Mouse (Mus musculus): ENCODE results near the gene Tpcn2.

The Tpcn2 gene

GRCm38 (mm10) chr7:145283487-145284187 is at the start of gene Tpcn2:
TSS of gene Tpcn2 (minus strand) at chr7:145284011.
- peak; percentile 92 for DNase-seq (ENCODE audit: low read depth)

DNA sequence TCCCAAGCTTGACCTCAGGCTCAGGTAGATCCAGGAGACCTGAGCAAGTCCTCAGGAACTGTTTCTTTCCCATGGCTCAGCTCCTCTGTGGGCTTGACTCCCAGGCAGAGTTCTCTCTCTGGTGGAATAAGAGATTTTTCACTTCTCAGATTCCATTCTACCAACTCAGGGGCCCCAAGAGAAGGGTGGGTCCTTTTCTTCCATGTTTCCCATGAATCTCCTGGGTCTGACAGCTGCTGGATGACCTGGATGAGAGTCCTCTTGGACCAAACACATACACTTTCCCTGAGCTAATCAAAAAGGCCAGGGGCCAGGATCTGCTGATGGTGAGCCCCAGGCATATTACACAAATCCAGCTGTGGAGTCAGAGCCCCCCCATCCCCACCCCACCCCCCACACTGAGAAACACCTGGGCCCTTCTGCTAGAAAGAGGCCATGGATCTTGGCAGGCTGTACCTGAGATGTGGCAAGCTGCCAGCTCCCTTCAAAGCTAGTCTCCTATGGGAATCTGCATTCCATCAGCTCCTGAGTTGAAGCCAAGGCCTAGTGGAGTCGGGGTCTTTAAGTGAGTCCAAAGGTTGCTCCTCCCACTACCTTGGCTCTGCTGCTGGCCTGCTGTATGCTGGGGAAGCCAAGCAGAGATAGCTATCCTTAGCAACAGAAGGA is 48.7 kb upstream of the Tpcn2 start:
- no peak for DNase-seq (ENCODE audit: low read depth)

- no peak for DNase-seq (ENCODE audit: low read depth)
These were observed 46.8 kb upstream of the Tpcn2 start for GRCm38 (mm10) chr7:145330641-145331040.

DNA sequence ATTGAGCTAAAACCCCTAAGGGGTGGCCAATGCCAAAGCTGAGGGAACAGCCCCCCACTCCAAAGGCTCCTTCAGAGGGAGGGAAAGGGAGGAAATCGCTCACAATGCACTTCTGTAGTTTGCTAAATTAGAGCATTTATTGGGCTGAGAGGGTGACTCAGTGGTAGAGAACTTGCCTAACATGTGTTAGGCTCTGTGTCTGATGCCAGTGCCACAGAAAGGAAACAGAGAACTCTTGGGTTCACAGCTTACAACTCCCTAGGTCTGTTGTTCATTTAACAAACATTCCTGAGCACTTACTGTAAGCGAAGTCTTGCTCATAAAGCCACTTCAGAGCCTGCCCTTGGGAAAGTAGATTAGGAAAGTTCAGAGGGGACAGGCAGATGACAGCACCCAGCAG is 46.2 kb upstream of the Tpcn2 start:
- DNase-seq (ENCODE audit: low read depth) = no peak

DNA sequence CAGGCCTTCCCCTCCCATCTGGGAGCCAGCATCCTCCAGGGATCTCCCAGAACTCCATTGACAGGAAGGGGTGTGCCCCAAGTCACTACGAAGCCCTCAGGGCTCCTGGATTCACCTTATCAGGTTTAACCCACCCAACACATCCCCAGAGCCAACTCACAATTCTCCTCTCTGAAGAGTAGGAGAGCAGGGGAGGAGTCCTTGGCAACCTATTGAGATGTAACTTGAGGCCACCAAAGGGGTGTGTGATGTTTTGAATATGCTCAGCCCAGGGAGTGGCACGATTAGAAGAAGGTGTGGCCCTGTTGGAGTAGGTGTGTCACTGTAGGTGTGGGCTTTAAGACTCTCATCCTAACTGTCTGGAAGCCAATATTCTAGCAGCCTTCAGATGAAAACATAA is 41.9 kb upstream of the Tpcn2 start:
- DNase-seq (ENCODE audit: low read depth) = no peak

DNA sequence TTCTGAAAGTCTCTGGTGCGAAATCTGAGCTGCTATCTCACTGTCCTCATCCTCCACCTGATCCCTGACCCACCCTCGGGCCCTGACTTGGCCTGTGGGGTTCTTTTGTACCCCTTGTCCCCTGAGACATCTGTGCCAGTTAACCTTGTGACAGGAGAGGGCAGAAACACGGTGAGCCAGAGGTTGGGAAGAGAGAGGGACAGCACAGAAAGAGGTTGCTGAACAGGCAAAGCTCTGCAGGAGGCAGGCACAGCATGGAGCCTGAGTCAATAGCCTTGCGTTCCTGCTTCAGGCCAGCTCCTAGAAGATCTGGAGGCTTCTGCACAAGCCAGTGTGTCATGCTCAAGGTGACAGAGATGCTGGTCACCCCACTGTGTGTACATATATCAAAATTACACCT is 39.8 kb upstream of the Tpcn2 start:
- no peak for DNase-seq (ENCODE audit: low read depth)

DNA sequence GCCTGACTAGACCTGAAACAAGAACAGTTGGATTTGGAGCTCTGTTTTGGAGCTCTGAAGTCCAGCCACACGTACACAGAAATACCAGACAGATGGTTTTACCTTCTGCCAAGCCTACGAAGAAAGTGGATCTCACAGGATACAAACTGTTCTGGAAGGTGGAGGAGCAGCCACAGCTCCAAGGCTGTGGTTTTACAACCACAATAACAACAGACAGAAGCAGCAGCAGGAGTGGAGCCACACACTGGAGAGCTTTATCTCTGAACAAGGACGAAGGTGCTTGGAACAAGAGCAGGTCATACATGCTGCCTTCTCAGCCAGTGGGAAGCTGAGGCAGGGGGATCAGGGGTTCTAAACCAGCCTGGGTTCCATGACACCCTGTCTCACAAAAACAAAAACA is 35.7 kb upstream of the Tpcn2 start:
- no peak for DNase-seq (ENCODE audit: low read depth)

GRCm38 (mm10) chr7:145317522-145317921 is 33.7 kb upstream of the Tpcn2 start:
- DNase-seq (ENCODE audit: low read depth) = no peak

GRCm38 (mm10) chr7:145314785-145315411 is 31.1 kb upstream of the Tpcn2 start, which contains the start of gene Mrgprd:
TSS of gene Mrgprd (plus strand) at chr7:145314835.
- no peak for DNase-seq (ENCODE audit: low read depth)

DNA sequence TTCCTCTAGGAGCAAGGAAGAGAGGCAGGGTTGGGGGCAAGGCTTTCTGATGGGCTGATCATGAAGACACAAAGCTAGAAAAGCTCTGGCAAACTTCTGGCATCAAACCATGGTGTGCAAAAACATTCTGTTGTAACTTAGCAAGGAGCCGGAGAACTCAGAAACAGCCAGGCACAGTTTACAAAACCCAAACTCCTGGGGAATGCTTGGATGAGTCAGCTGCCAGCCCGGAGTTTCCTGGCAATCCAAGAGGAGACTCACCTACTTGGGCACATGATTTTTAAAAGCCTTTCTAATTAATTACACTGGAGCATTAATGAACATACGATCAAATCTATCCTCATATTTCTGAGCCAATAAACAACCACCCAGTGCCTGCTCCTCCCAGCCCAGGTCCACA is 28.3 kb upstream of the Tpcn2 start:
- no peak for DNase-seq (ENCODE audit: low read depth)

DNA sequence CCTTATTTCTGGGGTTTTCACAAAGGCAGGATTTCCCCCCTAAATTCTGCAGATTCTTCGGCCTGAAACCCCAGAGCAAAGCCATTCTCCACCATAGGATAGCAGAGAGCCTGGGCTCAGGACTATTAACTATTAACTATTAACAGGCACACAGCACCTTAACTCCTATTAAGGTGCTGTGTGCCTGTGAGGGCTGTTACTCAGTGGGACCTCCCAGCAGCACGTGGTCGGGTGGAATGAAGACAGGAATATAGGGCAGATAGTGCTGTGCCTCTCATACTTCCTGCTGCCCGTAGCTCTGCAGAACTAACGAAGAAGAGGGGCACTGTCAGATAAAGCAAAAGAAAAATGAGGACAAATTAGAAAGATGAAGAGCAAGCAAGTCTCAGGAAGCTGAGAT is 26.7 kb upstream of the Tpcn2 start:
- DNase-seq (ENCODE audit: low read depth) = no peak

GRCm38 (mm10) chr7:145309877-145310276 is 26.1 kb upstream of the Tpcn2 start:
- no peak for DNase-seq (ENCODE audit: low read depth)

DNA sequence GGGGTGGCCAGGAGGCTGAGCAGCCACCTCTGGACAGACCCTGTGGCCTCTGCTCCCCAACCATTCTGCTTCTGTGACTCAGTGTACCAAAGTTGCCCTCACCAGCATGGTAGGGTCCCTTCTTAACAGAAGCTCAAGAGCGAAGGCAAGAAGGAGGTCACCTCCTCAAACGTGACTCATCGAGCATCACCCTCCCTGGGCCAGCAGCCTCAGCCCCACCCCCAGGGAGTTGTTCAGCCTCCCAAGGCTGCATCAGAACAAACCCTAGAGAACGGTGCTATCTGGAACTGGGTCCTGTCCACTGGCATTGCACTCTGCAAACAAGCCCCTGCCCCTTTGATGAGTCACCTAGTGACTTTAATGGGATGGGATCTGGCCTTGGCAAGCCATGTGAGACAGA is 25.1 kb upstream of the Tpcn2 start:
- no peak for DNase-seq (ENCODE audit: low read depth)

DNA sequence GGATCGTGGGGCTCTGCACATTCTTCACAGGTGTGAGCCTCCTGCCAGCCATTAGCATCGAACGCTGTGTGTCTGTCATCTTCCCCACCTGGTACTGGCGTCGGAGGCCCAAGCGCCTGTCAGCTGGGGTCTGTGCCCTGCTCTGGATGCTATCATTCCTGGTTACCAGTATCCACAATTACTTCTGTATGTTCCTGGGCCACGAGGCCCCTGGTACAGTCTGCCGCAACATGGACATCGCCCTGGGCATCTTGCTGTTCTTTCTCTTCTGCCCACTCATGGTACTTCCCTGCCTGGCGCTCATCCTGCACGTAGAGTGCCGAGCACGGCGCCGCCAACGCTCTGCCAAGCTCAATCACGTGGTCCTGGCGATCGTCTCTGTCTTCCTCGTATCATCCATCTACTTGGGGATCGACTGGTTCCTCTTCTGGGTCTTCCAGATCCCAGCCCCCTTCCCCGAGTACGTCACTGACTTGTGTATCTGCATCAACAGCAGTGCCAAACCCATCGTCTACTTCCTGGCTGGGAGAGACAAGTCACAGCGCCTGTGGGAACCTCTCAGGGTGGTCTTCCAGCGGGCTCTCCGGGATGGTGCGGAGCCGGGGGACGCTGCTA is 24.4 kb upstream of the Tpcn2 start:
- DNase-seq (ENCODE audit: low read depth) = no peak

DNA sequence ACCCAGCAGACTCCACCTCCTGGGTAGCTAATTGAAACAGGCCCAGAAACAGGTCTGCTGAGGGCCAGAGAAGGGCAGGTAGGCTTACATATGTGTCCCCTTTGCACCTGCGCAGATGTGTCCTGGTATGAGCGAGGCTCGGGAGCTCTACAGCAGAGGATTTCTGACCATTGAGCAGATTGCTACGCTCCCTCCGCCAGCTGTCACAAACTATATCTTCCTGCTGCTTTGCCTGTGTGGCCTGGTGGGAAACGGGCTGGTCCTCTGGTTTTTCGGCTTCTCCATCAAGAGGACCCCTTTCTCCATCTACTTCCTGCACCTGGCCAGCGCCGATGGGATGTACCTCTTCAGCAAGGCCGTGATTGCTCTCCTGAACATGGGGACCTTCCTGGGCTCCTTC is 23.8 kb upstream of the Tpcn2 start:
- no peak for DNase-seq (ENCODE audit: low read depth)

DNA sequence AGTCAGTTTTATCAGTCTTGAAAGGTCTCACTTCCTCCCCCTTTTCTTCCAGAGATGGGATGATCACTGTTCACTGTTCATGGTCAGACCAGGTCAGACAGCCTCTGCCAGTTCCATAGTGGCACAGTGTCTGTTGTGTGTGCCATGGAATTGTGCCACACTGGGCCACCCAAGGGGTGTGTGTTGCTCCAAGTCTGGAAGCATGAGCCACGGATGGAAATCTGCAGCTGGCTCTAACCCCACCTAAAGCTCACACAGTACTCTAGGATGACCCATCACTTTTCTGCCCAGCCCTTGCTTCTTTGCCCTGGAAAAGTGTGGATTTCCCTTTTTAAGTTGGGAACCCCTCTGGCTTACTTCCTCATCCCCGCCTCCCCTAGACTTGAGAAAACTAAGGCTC is 20.3 kb upstream of the Tpcn2 start:
- DNase-seq (ENCODE audit: low read depth) = no peak

DNA sequence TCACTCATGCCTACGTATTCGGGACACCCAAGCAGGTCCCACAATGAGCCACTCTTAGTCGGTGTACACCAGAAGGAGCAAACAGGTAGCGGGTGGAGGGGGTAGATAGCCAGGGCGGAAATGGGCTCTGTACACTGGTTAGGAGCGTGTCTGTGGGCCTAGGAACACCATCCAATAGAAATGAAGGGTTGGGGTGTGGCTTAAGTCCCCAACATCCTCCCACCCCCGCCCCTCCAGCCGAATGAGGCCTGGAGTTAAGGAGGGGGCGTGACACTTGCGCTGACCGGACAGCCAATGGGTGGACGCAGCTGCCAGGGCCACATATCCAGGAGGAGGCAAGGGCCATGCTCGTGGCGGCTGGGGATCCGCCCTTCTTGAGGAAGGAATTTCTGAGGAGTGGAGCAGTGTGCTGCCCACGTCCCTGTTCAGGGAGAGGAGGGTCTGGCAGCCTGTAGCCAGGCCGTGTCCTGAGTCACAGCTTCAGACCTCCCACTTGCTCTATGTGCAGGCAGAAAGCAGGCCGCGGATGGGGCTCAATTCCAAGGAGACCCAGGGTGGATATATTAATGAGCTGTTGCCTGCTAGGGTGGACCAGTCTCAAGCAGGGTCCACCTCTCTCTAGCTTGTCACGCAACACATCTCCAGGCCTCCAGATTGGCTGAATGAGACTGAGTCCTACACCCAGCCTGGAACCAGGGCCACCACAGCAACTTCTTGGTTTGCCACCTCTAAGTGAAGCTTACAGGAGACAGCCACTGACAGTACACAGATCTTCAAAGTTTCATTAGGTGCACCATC is 18.9 kb upstream of the Tpcn2 start:
- no peak for DNase-seq (ENCODE audit: low read depth)

DNA sequence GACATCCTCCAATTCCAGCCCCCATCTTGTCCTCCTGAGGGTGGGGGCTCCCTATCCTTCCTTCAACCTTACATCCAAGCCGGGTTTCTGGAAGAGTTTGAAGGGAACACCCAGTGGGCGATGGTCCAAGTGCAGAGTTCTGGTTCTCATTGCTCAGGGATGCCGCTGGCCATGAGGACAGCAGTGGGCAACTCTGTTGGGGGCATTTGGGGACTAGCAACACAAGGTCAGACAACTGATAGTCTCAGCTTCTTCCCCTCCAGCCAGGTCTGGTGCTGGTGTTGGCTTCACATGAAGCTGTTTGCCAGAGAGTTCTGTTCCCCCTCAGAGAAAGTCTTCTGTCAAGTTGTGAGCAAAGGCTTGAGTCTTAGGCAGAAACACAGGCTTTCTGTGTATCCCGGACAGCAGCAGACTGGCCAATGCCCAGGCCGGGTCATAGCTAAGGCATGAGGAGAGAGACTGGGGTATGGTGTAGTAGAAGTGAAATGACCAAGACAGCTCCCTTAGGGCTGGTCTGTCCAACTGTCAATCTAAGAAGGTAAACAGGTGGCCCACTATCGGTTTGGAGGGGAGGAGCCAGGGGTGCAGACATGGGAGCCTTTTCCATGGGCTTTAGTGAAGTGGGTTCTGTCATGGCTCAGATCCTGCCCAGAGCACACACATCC is 17.7 kb upstream of the Tpcn2 start:
- DNase-seq (ENCODE audit: low read depth) = no peak

DNA sequence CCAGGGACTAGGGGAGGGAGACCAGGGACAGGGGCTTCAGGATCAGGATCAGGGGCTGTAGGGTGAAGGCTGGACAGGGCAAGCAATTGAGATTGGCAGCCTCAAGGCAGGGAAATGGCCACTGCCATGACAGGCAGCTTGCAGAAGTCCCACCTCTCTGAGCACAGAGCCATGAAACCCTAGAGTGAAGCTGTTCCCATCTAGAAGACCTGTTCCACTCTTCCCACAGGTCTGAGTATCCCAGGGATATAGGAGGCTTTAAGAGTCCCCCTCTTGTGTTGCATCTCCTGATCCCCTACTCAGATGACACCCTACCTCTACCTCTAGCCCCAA is 17.2 kb upstream of the Tpcn2 start:
- no peak for DNase-seq (ENCODE audit: low read depth)

DNA sequence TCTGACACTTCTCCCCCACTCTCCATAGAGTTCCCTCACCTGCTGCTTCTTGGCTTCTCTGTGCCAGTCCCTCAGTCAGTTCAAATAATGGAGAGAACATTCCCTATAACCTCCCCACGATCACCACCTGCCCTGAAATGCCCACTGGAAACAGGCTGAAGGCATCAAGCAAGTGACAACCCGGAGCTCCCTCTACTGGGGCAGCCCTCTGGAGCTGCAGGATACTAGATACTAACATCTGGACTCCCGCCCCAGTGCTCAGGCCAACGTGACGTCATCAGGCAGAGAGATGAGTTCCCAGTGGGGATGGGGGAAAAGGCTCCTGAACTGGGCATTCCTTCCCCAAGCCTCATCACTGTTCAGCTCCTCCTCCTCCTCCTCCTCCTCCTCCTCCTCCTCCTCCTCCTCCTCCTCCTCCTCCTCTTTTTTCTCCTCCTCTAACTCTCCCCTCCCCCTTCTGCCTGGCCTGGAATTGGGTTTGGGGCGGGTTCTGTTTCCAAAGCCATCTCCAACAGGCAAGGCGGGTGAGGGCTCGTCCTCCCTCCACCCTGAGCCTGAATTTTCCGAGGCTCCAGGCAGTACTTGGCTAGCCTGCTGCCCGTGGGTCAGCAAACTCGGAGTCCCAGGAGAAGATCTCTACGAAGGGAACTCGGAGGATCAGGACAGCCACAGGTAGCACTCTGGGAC is 16.7 kb upstream of the Tpcn2 start, which contains the start of gene Mrgprf:
Gene Mrgprf, plus strand, starts transcription at position 508 of the 687 bp plus-strand sequence.
- no peak for DNase-seq (ENCODE audit: low read depth)

Measured in naive thymus-derived CD4-positive, alpha-beta T cell, adult 2 months (primary cell).